Mouse (Mus musculus): ENCODE results near the gene 1700024B05Rik. TPM values are rescaled to one million over a fixed set of nuclear protein-coding genes. Genes with fewer than 3 reads are reported as not detected.
"Not testable (repeated sequence)": the region's sequence is repeated elsewhere in the genome, so short reads cannot be mapped to it uniquely, and the experiment has no call there.

Gene 1700024B05Rik
- total RNA-seq (2018; cell fraction: chromatin; rRNA removed), result not detected
- total RNA-seq (2018; cell fraction: cytosol; rRNA removed), result not detected
- total RNA-seq (2018; cell fraction: nucleus; rRNA removed), result not detected
- polyA plus RNA-seq (2018), result not detected in 3 replicates

DNA sequence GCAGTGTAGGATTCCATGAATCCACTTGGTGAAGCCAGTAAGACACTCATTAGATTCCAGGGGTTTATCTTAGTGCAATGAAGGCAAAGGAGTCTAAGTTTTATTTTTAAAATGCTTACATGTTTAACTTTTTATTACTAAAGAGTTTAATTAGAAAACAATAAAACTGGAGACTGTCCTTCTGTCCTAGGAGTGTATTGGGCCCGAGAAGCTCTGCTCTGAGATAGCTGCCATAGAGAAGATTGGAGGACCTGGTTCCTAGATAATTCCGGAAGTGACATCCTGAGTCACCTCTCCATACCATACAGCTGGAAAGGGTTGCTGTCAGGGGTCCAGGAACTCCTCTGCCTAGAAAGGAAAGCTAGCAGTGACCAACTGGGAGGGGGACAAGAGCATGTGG is at the start of gene 1700024B05Rik:
Gene 1700024B05Rik, plus strand, starts transcription at position 301 of the 400 bp plus-strand sequence.
- not testable (repeated sequence) for H3K79me2 ChIP-seq (ENCODE audit: inconsistent target); H3K4me3 ChIP-seq (ENCODE audit: inconsistent target); H3K36me3 ChIP-seq (ENCODE audit: inconsistent target); H3K27ac ChIP-seq
- no CpG with 5 or more reads among the region's 2 CpGs for WGBS (ENCODE audit: missing documents)

GRCm38 (mm10) chr14:41907190-41907589 is 36.6 kb upstream of the 1700024B05Rik start, which contains the start of gene Gm7980:
Gm7980 (minus strand) TSS chr14:41907290.
- H3K27ac ChIP-seq, result not testable (repeated sequence)
- no CpG with 5 or more reads among the region's 2 CpGs for WGBS (ENCODE audit: missing documents)

GRCm38 (mm10) chr14:41924649-41925048 is 19.1 kb upstream of the 1700024B05Rik start, which contains the start of gene 1700049E17Rik1:
1700049E17Rik1 (plus strand) TSS chr14:41924949.
- H3K79me2 ChIP-seq (ENCODE audit: inconsistent target); H3K4me3 ChIP-seq (ENCODE audit: inconsistent target); H3K36me3 ChIP-seq (ENCODE audit: inconsistent target); H3K27ac ChIP-seq: not testable (repeated sequence)
- no CpG with 5 or more reads among the region's 1 CpGs for WGBS (ENCODE audit: missing documents)

More at GRCm38 (mm10) chr14:41907190-41907589, 36.6 kb upstream of the 1700024B05Rik start, which contains the start of gene Gm7980:
- not testable (repeated sequence) for H3K79me2 ChIP-seq (ENCODE audit: inconsistent target); H3K36me3 ChIP-seq (ENCODE audit: inconsistent target); H3K4me3 ChIP-seq (ENCODE audit: inconsistent target)

DNA sequence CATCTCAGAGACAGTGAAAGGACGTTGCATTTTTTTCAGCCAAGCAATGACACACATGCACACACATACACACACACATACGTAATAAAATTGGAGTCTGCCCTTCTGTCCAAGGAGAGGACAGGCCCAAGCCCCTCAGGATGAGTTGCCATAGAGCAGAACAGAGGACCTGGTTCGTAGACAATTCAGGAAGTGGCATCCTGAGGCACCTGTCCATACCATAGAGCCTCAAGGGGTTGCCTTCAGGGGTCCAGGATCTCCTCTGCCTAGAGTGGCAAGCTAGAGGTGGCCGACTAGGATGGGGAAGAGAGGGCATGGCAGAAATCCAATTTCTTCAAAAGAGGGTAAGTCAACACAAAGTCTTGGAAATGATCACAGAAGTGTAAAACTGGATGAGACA is 20.3 kb downstream of the 1700024B05Rik start:
- not testable (repeated sequence) for H3K4me3 ChIP-seq (ENCODE audit: inconsistent target); H3K36me3 ChIP-seq (ENCODE audit: inconsistent target); H3K27ac ChIP-seq; H3K79me2 ChIP-seq (ENCODE audit: inconsistent target)
- WGBS (ENCODE audit: missing documents), result 63% methylated on average over 4 of the region's 4 CpGs

DNA sequence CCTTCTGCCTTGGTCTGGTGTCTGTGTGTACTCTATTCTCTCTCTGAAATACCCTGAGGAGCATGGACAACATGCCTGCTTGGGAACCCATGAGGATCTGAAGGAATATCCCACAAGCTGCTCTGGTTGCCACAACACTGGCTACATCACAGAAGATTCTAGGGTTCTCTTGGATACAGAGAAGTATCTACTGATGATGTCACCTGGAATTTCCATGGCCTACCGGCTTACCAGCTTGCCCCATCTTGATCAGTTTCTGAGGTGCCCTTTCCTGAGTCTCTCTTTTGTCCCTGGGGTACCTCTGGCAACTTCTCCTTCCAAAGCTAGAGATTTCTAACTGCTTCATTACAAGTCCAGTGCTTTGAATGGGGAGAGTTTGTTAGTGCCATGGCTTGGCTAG is 24.0 kb downstream of the 1700024B05Rik start, which contains the start of gene Gm6401:
Gene Gm6401, minus strand, starts transcription at position 101 of the 400 bp plus-strand sequence.
- not testable (repeated sequence) for H3K79me2 ChIP-seq (ENCODE audit: inconsistent target); H3K4me3 ChIP-seq (ENCODE audit: inconsistent target); H3K36me3 ChIP-seq (ENCODE audit: inconsistent target); H3K27ac ChIP-seq
- WGBS (ENCODE audit: missing documents), result 79% methylated on average over 1 of the region's 1 CpGs

GRCm38 (mm10) chr14:41968596-41968995 is 24.8 kb downstream of the 1700024B05Rik start:
- not testable (repeated sequence) for H3K4me3 ChIP-seq (ENCODE audit: inconsistent target); H3K79me2 ChIP-seq (ENCODE audit: inconsistent target)

DNA sequence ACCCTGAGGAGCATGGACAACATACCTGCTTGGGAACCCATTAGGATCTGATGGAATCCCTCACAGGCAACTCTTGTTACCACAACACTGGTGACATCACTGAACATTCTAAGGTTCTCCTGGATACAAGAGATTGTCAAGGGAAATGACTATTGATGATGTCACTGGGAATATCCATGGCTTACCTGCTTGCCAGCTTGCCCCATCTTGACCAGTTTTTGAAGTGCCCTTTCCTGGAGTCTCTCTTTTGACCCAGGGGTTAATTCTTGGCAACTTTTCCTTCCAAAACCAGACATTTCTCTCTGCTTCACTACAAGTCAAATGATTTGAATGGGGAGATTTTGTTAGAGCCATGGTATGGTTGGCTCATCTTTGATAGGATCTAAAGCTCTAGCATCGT is 39.4 kb downstream of the 1700024B05Rik start, which contains the start of gene Gm3543:
Gene Gm3543, minus strand, starts transcription at position 101 of the 400 bp plus-strand sequence.
- not testable (repeated sequence) for H3K36me3 ChIP-seq (ENCODE audit: inconsistent target); H3K4me3 ChIP-seq (ENCODE audit: inconsistent target); H3K79me2 ChIP-seq (ENCODE audit: inconsistent target); H3K27ac ChIP-seq
- WGBS (ENCODE audit: missing documents), result no CpG with 5 or more reads among the region's 1 CpGs

More at GRCm38 (mm10) chr14:41968596-41968995, 24.8 kb downstream of the 1700024B05Rik start:
- H3K27ac ChIP-seq; H3K36me3 ChIP-seq (ENCODE audit: inconsistent target): not testable (repeated sequence)
- 47% methylated on average over 2 of the region's 3 CpGs for WGBS (ENCODE audit: missing documents)

Other genes with a start within 250 kb of the 1700024B05Rik start
- not detected in 3 replicates for gene Gm8068, start 242.1 kb upstream of the 1700024B05Rik start, polyA plus RNA-seq (2018)
- gene Gm7929, start 193.4 kb upstream of the 1700024B05Rik start, polyA plus RNA-seq (2018), result not detected in 3 replicates
- gene Gm47189, start 171.6 kb upstream of the 1700024B05Rik start, polyA plus RNA-seq (2018), result not detected in 3 replicates
- gene Gm7980, start 36.7 kb upstream of the 1700024B05Rik start, polyA plus RNA-seq (2018), result not detected in 3 replicates
- not detected in 3 replicates for gene 1700049E17Rik1, start 19.0 kb upstream of the 1700024B05Rik start, polyA plus RNA-seq (2018)
- not detected in 3 replicates for gene Gm6401, start 23.9 kb downstream of the 1700024B05Rik start, polyA plus RNA-seq (2018)
- gene Gm3543, start 39.3 kb downstream of the 1700024B05Rik start, polyA plus RNA-seq (2018), result not detected in 3 replicates
- not detected in 3 replicates for gene Gm7951, start 173.4 kb downstream of the 1700024B05Rik start, polyA plus RNA-seq (2018)
- gene Gm17027, start 218.6 kb downstream of the 1700024B05Rik start, polyA plus RNA-seq (2018), result not detected in 3 replicates
- not detected in 3 replicates for gene Gm3573, start 246.8 kb downstream of the 1700024B05Rik start, polyA plus RNA-seq (2018)

Measured in macrophage (primary cell).